In genomic region chr8:11575604-11576384, GRCm38 (mm10) we compare ENCODE assay signal across 12 mouse cellular contexts. TPM values are rescaled to one million over a fixed set of nuclear protein-coding genes. Genes with fewer than 3 reads are reported as not detected.
A peak's percentile ranks its signal among the peaks of the same experiment; 100 is the strongest.
DNase-seq lines count a peak whose midpoint lies in the region; ATAC-seq and TF ChIP-seq lines count a peak whose summit lies in the region.
"Had no signal": no experiment of that assay in that cellular context is flagged by ENCODE, and none has a peak within 500 bp of the region (broad histone marks: within the 10 kb centered on the region; RNA-seq: fewer than 3 reads in every experiment).

No protein-coding gene starts in this region.

- no peak for ATAC-seq in heart, embryonic 12.5 days (ENCODE audit: insufficient number of reproducible peaks, low FRiP score)
- peak; percentile 35; the same call in 1 of the 2 replicates for ATAC-seq in heart, embryonic 16.5 days (replicated peaks; ENCODE audit: extremely low read depth, insufficient read depth, low FRiP score)
- ATAC-seq in lung, postnatal 0 days, result peak; percentile 86
- ATAC-seq: forebrain, embryonic 14.5 days had no signal

- H3K27ac ChIP-seq in heart, embryonic 10.5 days, result peak overlapping the region; percentile 62; the same call in 1 of the 2 replicates
- no peak overlapping the region for H3K27ac ChIP-seq in heart, embryonic 12.5 days (ENCODE audit: poor library complexity, severe bottlenecking)
- no peak overlapping the region for H3K27ac ChIP-seq in heart, embryonic 16.5 days (ENCODE audit: low read length)
- H3K27ac ChIP-seq in lung, postnatal 0 days (ENCODE audit: low read length), result peak overlapping the region; percentile 45; the same call in 1 of the 2 replicates
- H3K27ac ChIP-seq: midbrain, embryonic 10.5 days had no signal

- WGBS in heart, embryonic 10.5 days, result 77% methylated on average over 16 of the region's 16 CpGs
- WGBS in heart, embryonic 12.5 days, result 65% methylated on average over 16 of the region's 16 CpGs
- 62% methylated on average over 16 of the region's 16 CpGs for WGBS in heart, embryonic 16.5 days
- WGBS in lung, postnatal 0 days, result 55% methylated on average over 16 of the region's 16 CpGs

- TF ChIP-seq EP300 in lung, postnatal 0 days (IDR thresholded peaks at IDR 0.05), result no peak

- H3K27me3 ChIP-seq in heart, embryonic 10.5 days (ENCODE audit: insufficient read depth, poor library complexity, severe bottlenecking), result no peaks in the 10 kb centered on the region
- no peaks in the 10 kb centered on the region for H3K27me3 ChIP-seq in heart, embryonic 12.5 days (replicated peaks)
- H3K27me3 ChIP-seq in heart, embryonic 16.5 days (ENCODE audit: control insufficient read depth, insufficient read depth, low read length), result no peaks in the 10 kb centered on the region
- H3K27me3 ChIP-seq in lung, postnatal 0 days (replicated peaks; ENCODE audit: insufficient read depth, low read length), result no peaks in the 10 kb centered on the region

- TF ChIP-seq CTCF in lung, postnatal 0 days (IDR thresholded peaks at IDR 0.05), result no peak

- DNase-seq in heart, embryonic 10.5 days (ENCODE audit: low spot score), result no peak
- peak; percentile 46 for DNase-seq in NIH3T3 (ENCODE audit: low read depth)
- peak; percentile 83 for DNase-seq in lung, postnatal 0 days (ENCODE audit: low spot score)
- no peak for DNase-seq in cerebellum, postnatal 36 days
- no peak for DNase-seq in left cerebral cortex, adult 18-20 months (ENCODE audit: low spot score in 2 of 2)
- DNase-seq in embryo, embryonic 10 days (ENCODE audit: low spot score), result no peak
- DNase-seq: cerebellum, postnatal 14 days; layer of hippocampus, adult 9-11 months had no signal

- H3K36me3 ChIP-seq in heart, embryonic 10.5 days, result no peaks in the 10 kb centered on the region
- H3K36me3 ChIP-seq in heart, embryonic 12.5 days, result no peaks in the 10 kb centered on the region
- H3K36me3 ChIP-seq in heart, embryonic 16.5 days (ENCODE audit: control insufficient read depth, insufficient read depth), result no peaks in the 10 kb centered on the region
- H3K36me3 ChIP-seq in lung, postnatal 0 days (ENCODE audit: insufficient read depth, low read length), result no peaks in the 10 kb centered on the region
- H3K36me3 ChIP-seq: midbrain, embryonic 10.5 days had no signal

- H3K4me1 ChIP-seq in heart, embryonic 10.5 days, result peaks cover 32% of the 10 kb centered on the region
- peaks cover 16% of the 10 kb centered on the region for H3K4me1 ChIP-seq in heart, embryonic 12.5 days (replicated peaks)
- no peaks in the 10 kb centered on the region; the same call in 1 of the 2 replicates for H3K4me1 ChIP-seq in heart, embryonic 16.5 days (ENCODE audit: control insufficient read depth, insufficient read depth, low read length)
- no peaks in the 10 kb centered on the region; the same call in 1 of the 2 replicates for H3K4me1 ChIP-seq in lung, postnatal 0 days (ENCODE audit: insufficient read depth, low read depth, low read length)

- no peak overlapping the region for H3K4me3 ChIP-seq in heart, embryonic 10.5 days
- no peak overlapping the region for H3K4me3 ChIP-seq in heart, embryonic 12.5 days
- no peak overlapping the region for H3K4me3 ChIP-seq in heart, embryonic 16.5 days (ENCODE audit: low read length)
- no peak overlapping the region for H3K4me3 ChIP-seq in lung, postnatal 0 days (ENCODE audit: low read depth, low read length)
- H3K4me3 ChIP-seq: midbrain, embryonic 10.5 days had no signal

- H3K9me3 ChIP-seq in heart, embryonic 10.5 days, result no peaks in the 10 kb centered on the region
- H3K9me3 ChIP-seq in heart, embryonic 12.5 days (replicated peaks), result no peaks in the 10 kb centered on the region
- H3K9me3 ChIP-seq in heart, embryonic 16.5 days (replicated peaks; ENCODE audit: control insufficient read depth, low read length), result no peaks in the 10 kb centered on the region
- no peaks in the 10 kb centered on the region for H3K9me3 ChIP-seq in lung, postnatal 0 days (ENCODE audit: low read length)
- H3K9me3 ChIP-seq: midbrain, embryonic 10.5 days had no signal

- no peak overlapping the region for H3K9ac ChIP-seq in heart, embryonic 12.5 days
- H3K9ac ChIP-seq in heart, embryonic 16.5 days (ENCODE audit: low read length), result no peak overlapping the region
- H3K9ac ChIP-seq in lung, postnatal 0 days (replicated peaks; ENCODE audit: low read depth), result no peak overlapping the region

- H3K4me2 ChIP-seq in heart, embryonic 12.5 days, result no peak overlapping the region
- no peak overlapping the region for H3K4me2 ChIP-seq in heart, embryonic 16.5 days (ENCODE audit: low read depth, low read length)
- no peak overlapping the region for H3K4me2 ChIP-seq in lung, postnatal 0 days (replicated peaks; ENCODE audit: low read depth, low read length)

RNA-seq across cellular contexts. Expression of gene Ing1, which starts 20.4 kb away (rescaled TPM):
- 21.8 and 27.7 TPM in 2 replicates for polyA plus RNA-seq in heart, embryonic 10.5 days (2016; fragmentation: Nextera tagmentation; extraction: Ambion mirVana)
- 25.2 and 26.5 TPM in 2 replicates for polyA plus RNA-seq in heart, embryonic 12.5 days (2016; fragmentation: Nextera tagmentation; extraction: Ambion mirVana)
- polyA plus RNA-seq in heart, embryonic 16.5 days (2015; fragmentation: Nextera tagmentation; extraction: Ambion mirVana), result 26.3 and 29.1 TPM in 2 replicates
- polyA plus RNA-seq in lung, postnatal 0 days (2015; fragmentation: Nextera tagmentation; extraction: Ambion mirVana), result 40.9 and 42.5 TPM in 2 replicates
- total RNA-seq in left cerebral cortex, adult 18-20 months (2021), result 10 to 100 TPM; 55.5 to 63.1 TPM

RNA-seq across cellular contexts. Expression of gene Cars2, which starts 25.2 kb away (rescaled TPM):
- polyA plus RNA-seq in heart, embryonic 10.5 days (2016; fragmentation: Nextera tagmentation; extraction: Ambion mirVana), result 24.5 and 27.9 TPM in 2 replicates
- 22.6 and 28.2 TPM in 2 replicates for polyA plus RNA-seq in heart, embryonic 12.5 days (2016; fragmentation: Nextera tagmentation; extraction: Ambion mirVana)
- polyA plus RNA-seq in heart, embryonic 16.5 days (2015; fragmentation: Nextera tagmentation; extraction: Ambion mirVana), result 33.2 and 36.0 TPM in 2 replicates
- polyA plus RNA-seq in lung, postnatal 0 days (2015; fragmentation: Nextera tagmentation; extraction: Ambion mirVana), result 13.7 and 16.5 TPM in 2 replicates
- total RNA-seq in left cerebral cortex, adult 18-20 months (2021), result 10 to 100 TPM; 19.9 to 21.5 TPM

RNA-seq across cellular contexts. Expression of gene Ankrd10, which starts 59.8 kb away (rescaled TPM):
- 69.4 and 91.2 TPM in 2 replicates for polyA plus RNA-seq in heart, embryonic 10.5 days (2016; fragmentation: Nextera tagmentation; extraction: Ambion mirVana)
- 70.6 and 71.7 TPM in 2 replicates for polyA plus RNA-seq in heart, embryonic 12.5 days (2016; fragmentation: Nextera tagmentation; extraction: Ambion mirVana)
- 71.4 and 72.3 TPM in 2 replicates for polyA plus RNA-seq in heart, embryonic 16.5 days (2015; fragmentation: Nextera tagmentation; extraction: Ambion mirVana)
- polyA plus RNA-seq in lung, postnatal 0 days (2015; fragmentation: Nextera tagmentation; extraction: Ambion mirVana), result 38.9 and 39.2 TPM in 2 replicates
- 10 to 100 TPM; 50.1 to 52.4 TPM for total RNA-seq in left cerebral cortex, adult 18-20 months (2021)

Comparison
In these comparisons a context has a peak if more than half of its experiments do, and no peak if none do; other contexts are left out.
1. H3K27ac ChIP-seq: peak in heart, embryonic 10.5 days (single experiment) and lung, postnatal 0 days (single experiment); none in heart, embryonic 12.5 days (single experiment) and heart, embryonic 16.5 days (single experiment).
2. DNase-seq: peak in NIH3T3 (single experiment) and lung, postnatal 0 days (single experiment); none in heart, embryonic 10.5 days (single experiment), cerebellum, postnatal 36 days (0 of 2), left cerebral cortex, adult 18-20 months (0 of 2) and embryo, embryonic 10 days (single experiment).